Mouse (Mus musculus) thymus, postnatal 0 days (tissue): ENCODE measurements around the gene Taf10. TPM values are rescaled to one million over a fixed set of nuclear protein-coding genes. Genes with fewer than 3 reads are reported as not detected.

Source experiments
- DNase-seq: peaks from one replicate; pipeline ENCODE4 v3.0.0-alpha.2; 2015; ENCODE audit warnings: low spot score
- polyA plus RNA-seq: library from polyadenylated mRNA; unstranded; fragments of >200 nt; fragmentation: Nextera tagmentation; extraction: Ambion mirVana; gene quantifications from 2 replicates; pipeline ENCODE4 v1.2.1, GENCODE M21; 2015

The Taf10 gene
- polyA plus RNA-seq, 1 experiment from 2014 or later = 206 TPM

GRCm38 (mm10) chr7:105726144-105726979, 17.8 kb downstream of the Taf10 start:
- DNase-seq = peak; percentile 70

GRCm38 (mm10) chr7:105721916-105722315, 22.2 kb downstream of the Taf10 start:
- no peak for DNase-seq

GRCm38 (mm10) chr7:105715366-105715765, 28.8 kb downstream of the Taf10 start:
- no peak for DNase-seq

- no peak for DNase-seq
Measured at GRCm38 (mm10) chr7:105708733-105709132, 35.4 kb downstream of the Taf10 start.

- DNase-seq = no peak
Measured at GRCm38 (mm10) chr7:105703816-105704215, 40.3 kb downstream of the Taf10 start.

- DNase-seq = no peak
Measured at GRCm38 (mm10) chr7:105703184-105703583, 41.0 kb downstream of the Taf10 start.

GRCm38 (mm10) chr7:105690875-105691274, 53.3 kb downstream of the Taf10 start:
- DNase-seq = no peak

Other genes starting within 250 kb of the Taf10 start
- 24.3 and 25.6 TPM in 2 replicates for gene Smpd1, start 190.0 kb downstream of the Taf10 start, polyA plus RNA-seq
- 6.5 and 7.7 TPM in 2 replicates for gene Apbb1, start 162.7 kb downstream of the Taf10 start, polyA plus RNA-seq
- 0.35 and 0.74 TPM in 2 replicates for gene Hpx, start 144.2 kb downstream of the Taf10 start, polyA plus RNA-seq
- 4.2 TPM in 2 replicates for gene Trim3, start 110.8 kb downstream of the Taf10 start, polyA plus RNA-seq
- gene Timm10b, start 104.3 kb downstream of the Taf10 start, polyA plus RNA-seq = 273 and 277 TPM in 2 replicates
- 43.3 and 46.4 TPM in 2 replicates for gene Arfip2, start 103.9 kb downstream of the Taf10 start, polyA plus RNA-seq
- 65.0 and 66.0 TPM in 2 replicates for gene Gm45799, start 103.8 kb downstream of the Taf10 start, polyA plus RNA-seq
- 0.37 and 0.61 TPM in 2 replicates for gene Dnhd1, start 93.5 kb downstream of the Taf10 start, polyA plus RNA-seq
- 206 and 210 TPM in 2 replicates for gene Ilk, start 7.8 kb downstream of the Taf10 start, polyA plus RNA-seq
- 38.6 and 45.8 TPM in 2 replicates for gene Rrp8, start 7.0 kb downstream of the Taf10 start, polyA plus RNA-seq
- 51.8 and 57.2 TPM in 2 replicates for gene Tpp1, start 7.9 kb upstream of the Taf10 start, polyA plus RNA-seq
- 0.32 and 0.36 TPM in 2 replicates for gene Dchs1, start 43.3 kb upstream of the Taf10 start, polyA plus RNA-seq
- 352 and 373 TPM in 2 replicates for gene Mrpl17, start 66.7 kb upstream of the Taf10 start, polyA plus RNA-seq
- 1.2 and 3.2 TPM in 2 replicates for gene Gm4070, start 209.6 kb upstream of the Taf10 start, polyA plus RNA-seq